Comparison of ENCODE assay signal across 27 mouse cellular contexts in the genomic region with DNA sequence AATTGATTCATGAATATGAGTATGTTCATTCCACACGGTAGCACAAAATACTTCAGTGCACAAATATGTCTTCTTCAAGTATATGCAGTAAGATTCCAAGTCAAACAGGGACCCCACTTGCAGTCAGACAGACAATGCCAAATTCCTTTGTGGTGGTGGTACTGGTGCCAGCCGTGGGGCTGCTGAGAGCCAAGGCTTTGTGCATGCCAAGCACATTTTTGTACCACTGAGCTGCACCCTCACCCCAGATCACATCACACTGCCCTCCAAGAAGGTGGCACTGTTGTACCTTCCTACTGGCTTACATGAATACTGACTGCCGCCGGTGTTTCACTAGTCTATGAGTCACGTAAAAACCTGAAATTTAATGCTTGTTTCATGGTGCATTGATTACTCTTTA. TPM values are rescaled to one million over a fixed set of nuclear protein-coding genes. Genes with fewer than 3 reads are reported as not detected.
DNase-seq lines count a peak whose midpoint lies in the region; ATAC-seq and TF ChIP-seq lines count a peak whose summit lies in the region.
"Had no signal": no experiment of that assay in that cellular context is flagged by ENCODE, and none has a peak within 500 bp of the region (broad histone marks: within the 10 kb centered on the region; RNA-seq: fewer than 3 reads in every experiment).

No protein-coding gene starts in this region.

- H3K27ac ChIP-seq in forebrain, embryonic 14.5 days (ENCODE audit: low read depth, low read length): 0 out of 2 replicates have a peak overlapping the region, but pooled peaks have one; percentile 7
- H3K27ac ChIP-seq in forebrain, embryonic 16.5 days (ENCODE audit: low read length): no peak overlapping the region
- no peak overlapping the region for H3K27ac ChIP-seq in kidney, embryonic 16.5 days (ENCODE audit: low read length)
- H3K27ac ChIP-seq in layer of hippocampus, adult 2 months: peak overlapping the region; percentile 23; the same call in 1 of the 2 replicates
- H3K27ac ChIP-seq in neural tube, embryonic 15.5 days (replicated peaks): peak overlapping the region; percentile 54
- H3K27ac ChIP-seq: embryonic facial prominence, embryonic 12.5 days; intestine, embryonic 15.5 days; liver, embryonic 12.5 days; neural tube, embryonic 12.5 days; stomach, embryonic 15.5 days had no signal

- WGBS in forebrain, embryonic 14.5 days: 88% methylated on average over 5 of the region's 5 CpGs
- WGBS in forebrain, embryonic 16.5 days: 83% methylated on average over 5 of the region's 5 CpGs
- WGBS in kidney, embryonic 16.5 days: 80% methylated on average over 5 of the region's 5 CpGs
- WGBS in neural tube, embryonic 15.5 days: 79% methylated on average over 5 of the region's 5 CpGs

- peaks cover 4% of the 10 kb centered on the region for H3K4me1 ChIP-seq in forebrain, embryonic 14.5 days (ENCODE audit: control insufficient read depth, insufficient read depth, low read length)
- peaks cover 28% of the 10 kb centered on the region for H3K4me1 ChIP-seq in forebrain, embryonic 16.5 days (replicated peaks; ENCODE audit: control insufficient read depth, insufficient read depth, low read length)
- H3K4me1 ChIP-seq in kidney, embryonic 16.5 days (ENCODE audit: insufficient read depth, low read length): peaks cover 23% of the 10 kb centered on the region; the same call in 1 of the 2 replicates
- peaks cover 37% of the 10 kb centered on the region for H3K4me1 ChIP-seq in neural tube, embryonic 15.5 days

- H3K9me3 ChIP-seq in forebrain, embryonic 14.5 days (replicated peaks; ENCODE audit: control insufficient read depth, low read length): no peaks in the 10 kb centered on the region
- H3K9me3 ChIP-seq in forebrain, embryonic 16.5 days (ENCODE audit: control insufficient read depth, low read length): no peaks in the 10 kb centered on the region
- H3K9me3 ChIP-seq in kidney, embryonic 16.5 days (ENCODE audit: low read length): no peaks in the 10 kb centered on the region
- no peaks in the 10 kb centered on the region for H3K9me3 ChIP-seq in neural tube, embryonic 15.5 days (replicated peaks)
- H3K9me3 ChIP-seq: embryonic facial prominence, embryonic 12.5 days; G1E; hindbrain, embryonic 13.5 days; intestine, embryonic 15.5 days; liver, embryonic 12.5 days; neural tube, embryonic 12.5 days; stomach, embryonic 15.5 days had no signal

- no peaks in the 10 kb centered on the region for H3K27me3 ChIP-seq in forebrain, embryonic 14.5 days (replicated peaks; ENCODE audit: control insufficient read depth, insufficient read depth, low read length)
- H3K27me3 ChIP-seq in forebrain, embryonic 16.5 days (replicated peaks; ENCODE audit: control insufficient read depth, insufficient read depth, low read length): no peaks in the 10 kb centered on the region
- H3K27me3 ChIP-seq in kidney, embryonic 16.5 days (ENCODE audit: insufficient read depth, low read length): no peaks in the 10 kb centered on the region
- H3K27me3 ChIP-seq in neural tube, embryonic 15.5 days (replicated peaks): no peaks in the 10 kb centered on the region
- H3K27me3 ChIP-seq: embryonic facial prominence, embryonic 12.5 days; hindbrain, embryonic 13.5 days; intestine, embryonic 15.5 days; liver, embryonic 12.5 days; neural tube, embryonic 12.5 days; stomach, embryonic 15.5 days had no signal

- peaks cover 98% of the 10 kb centered on the region for H3K36me3 ChIP-seq in forebrain, embryonic 14.5 days (ENCODE audit: control insufficient read depth, insufficient read depth, low read length)
- H3K36me3 ChIP-seq in forebrain, embryonic 16.5 days (ENCODE audit: control insufficient read depth, insufficient read depth): peaks cover 53% of the 10 kb centered on the region
- H3K36me3 ChIP-seq in kidney, embryonic 16.5 days (ENCODE audit: insufficient read depth, low read length): peaks cover 90% of the 10 kb centered on the region
- peaks cover 87% of the 10 kb centered on the region for H3K36me3 ChIP-seq in neural tube, embryonic 15.5 days

- H3K4me2 ChIP-seq in forebrain, embryonic 14.5 days (ENCODE audit: low read length): no peak overlapping the region
- no peak overlapping the region for H3K4me2 ChIP-seq in forebrain, embryonic 16.5 days (ENCODE audit: low read length)
- H3K4me2 ChIP-seq in kidney, embryonic 16.5 days (replicated peaks; ENCODE audit: low read depth, low read length): no peak overlapping the region
- no peak overlapping the region for H3K4me2 ChIP-seq in neural tube, embryonic 15.5 days
- H3K4me2 ChIP-seq: embryonic facial prominence, embryonic 12.5 days; hindbrain, embryonic 13.5 days; intestine, embryonic 15.5 days; liver, embryonic 12.5 days; midbrain, embryonic 11.5 days; neural tube, embryonic 12.5 days; stomach, embryonic 15.5 days had no signal

- no peak for DNase-seq in forebrain, embryonic 14.5 days (ENCODE audit: low spot score)
- peak; percentile 53 for DNase-seq in kidney, adult 11 months
- DNase-seq in layer of hippocampus, adult 2 months (ENCODE audit: low spot score in 2 of 2): no peak
- DNase-seq in layer of hippocampus, adult 9-11 months: no peak
- DNase-seq in retina, postnatal 1 day: no peak
- DNase-seq: cerebellum, adult 11-12 months; gastrocnemius, postnatal 10 days; layer of hippocampus, postnatal 36 days; left cerebral cortex, postnatal 4 days; liver, postnatal 0 days; right cerebral cortex, postnatal 14 days had no signal

- no peak for TF ChIP-seq CTCF in layer of hippocampus, adult 2 months (conservative IDR thresholded peaks at IDR 0.05)

- 0 out of 2 replicates have a peak, but pooled peaks have one; percentile 27 for ATAC-seq in forebrain, embryonic 14.5 days
- no peak for ATAC-seq in forebrain, embryonic 16.5 days
- no peak for ATAC-seq in kidney, embryonic 16.5 days (ENCODE audit: low FRiP score, low TSS enrichment)
- ATAC-seq in neural tube, embryonic 15.5 days (ENCODE audit: low FRiP score): no peak
- ATAC-seq: intestine, embryonic 15.5 days; liver, embryonic 12.5 days; liver, postnatal 0 days had no signal

- H3K9ac ChIP-seq in forebrain, embryonic 14.5 days (ENCODE audit: low read length): no peak overlapping the region
- no peak overlapping the region for H3K9ac ChIP-seq in forebrain, embryonic 16.5 days (replicated peaks; ENCODE audit: low read depth, low read length)
- no peak overlapping the region for H3K9ac ChIP-seq in kidney, embryonic 16.5 days (replicated peaks; ENCODE audit: low read length)
- H3K9ac ChIP-seq in neural tube, embryonic 15.5 days (replicated peaks): no peak overlapping the region
- H3K9ac ChIP-seq: embryonic facial prominence, embryonic 12.5 days; hindbrain, embryonic 13.5 days; intestine, embryonic 15.5 days; liver, embryonic 12.5 days; liver, postnatal 0 days; neural tube, embryonic 12.5 days; stomach, embryonic 15.5 days had no signal

- H3K4me3 ChIP-seq in forebrain, embryonic 14.5 days (ENCODE audit: low read depth, low read length): no peak overlapping the region
- no peak overlapping the region for H3K4me3 ChIP-seq in forebrain, embryonic 16.5 days (replicated peaks; ENCODE audit: low read length)
- no peak overlapping the region for H3K4me3 ChIP-seq in kidney, embryonic 16.5 days (ENCODE audit: low read length)
- no peak overlapping the region for H3K4me3 ChIP-seq in layer of hippocampus, adult 2 months
- H3K4me3 ChIP-seq in neural tube, embryonic 15.5 days (replicated peaks): no peak overlapping the region
- H3K4me3 ChIP-seq: embryonic facial prominence, embryonic 12.5 days; hindbrain, embryonic 13.5 days; intestine, embryonic 15.5 days; liver, embryonic 12.5 days; neural tube, embryonic 12.5 days; stomach, embryonic 15.5 days had no signal

RNA-seq across cellular contexts. Expression of a gene that starts 7.9 kb away (rescaled TPM):
- polyA plus RNA-seq in forebrain, embryonic 14.5 days (2014; fragmentation: Nextera tagmentation; extraction: Ambion mirVana): 35.8 and 42.6 TPM in 2 replicates
- 29.3 and 32.8 TPM in 2 replicates for polyA plus RNA-seq in forebrain, embryonic 16.5 days (2015; fragmentation: Nextera tagmentation; extraction: Ambion mirVana)
- polyA plus RNA-seq in kidney, embryonic 16.5 days (2015; fragmentation: Nextera tagmentation; extraction: Ambion mirVana): 27.6 and 28.0 TPM in 2 replicates
- 10 to 100 TPM; 18.8 to 20.8 TPM for total RNA-seq in layer of hippocampus, adult 2 months (2021)
- polyA plus RNA-seq in neural tube, embryonic 15.5 days (2015; fragmentation: Nextera tagmentation; extraction: Ambion mirVana): 33.9 and 41.5 TPM in 2 replicates

RNA-seq across cellular contexts. Expression of a gene that starts 9.7 kb away (rescaled TPM):
- 136 and 161 TPM in 2 replicates for polyA plus RNA-seq in forebrain, embryonic 14.5 days (2014; fragmentation: Nextera tagmentation; extraction: Ambion mirVana)
- 173 and 174 TPM in 2 replicates for polyA plus RNA-seq in forebrain, embryonic 16.5 days (2015; fragmentation: Nextera tagmentation; extraction: Ambion mirVana)
- polyA plus RNA-seq in kidney, embryonic 16.5 days (2015; fragmentation: Nextera tagmentation; extraction: Ambion mirVana): 158 and 159 TPM in 2 replicates
- 10 to 100 TPM; 71.5 to 73.3 TPM for total RNA-seq in layer of hippocampus, adult 2 months (2021)
- 152 and 155 TPM in 2 replicates for polyA plus RNA-seq in neural tube, embryonic 15.5 days (2015; fragmentation: Nextera tagmentation; extraction: Ambion mirVana)

RNA-seq across cellular contexts. Expression of a gene that starts 52.2 kb away (rescaled TPM):
- 0.34 and 0.53 TPM in 2 replicates for polyA plus RNA-seq in forebrain, embryonic 14.5 days (2014; fragmentation: Nextera tagmentation; extraction: Ambion mirVana)
- polyA plus RNA-seq in forebrain, embryonic 16.5 days (2015; fragmentation: Nextera tagmentation; extraction: Ambion mirVana): 0.32 and 0.67 TPM in 2 replicates
- 59.1 and 62.6 TPM in 2 replicates for polyA plus RNA-seq in kidney, embryonic 16.5 days (2015; fragmentation: Nextera tagmentation; extraction: Ambion mirVana)
- 1 to 10 TPM in 1 of 2 experiments, under 1 TPM in 1; 0.42 to 2.0 TPM for total RNA-seq in layer of hippocampus, adult 2 months (2021)
- 0.50 and 3.6 TPM in 2 replicates for polyA plus RNA-seq in neural tube, embryonic 15.5 days (2015; fragmentation: Nextera tagmentation; extraction: Ambion mirVana)
- total RNA-seq: G1E had no signal
- polyA plus RNA-seq: G1E had no signal

RNA-seq across cellular contexts. Expression of a gene that starts 56.1 kb away (rescaled TPM):
- not detected in 2 replicates for polyA plus RNA-seq in forebrain, embryonic 14.5 days (2014; fragmentation: Nextera tagmentation; extraction: Ambion mirVana)
- not detected in 2 replicates for polyA plus RNA-seq in forebrain, embryonic 16.5 days (2015; fragmentation: Nextera tagmentation; extraction: Ambion mirVana)
- 24.4 and 31.8 TPM in 2 replicates for polyA plus RNA-seq in kidney, embryonic 16.5 days (2015; fragmentation: Nextera tagmentation; extraction: Ambion mirVana)
- not detected for total RNA-seq in layer of hippocampus, adult 2 months (2021)
- not detected in 2 replicates for polyA plus RNA-seq in neural tube, embryonic 15.5 days (2015; fragmentation: Nextera tagmentation; extraction: Ambion mirVana)
- total RNA-seq: G1E; heart, postnatal 25 days; layer of hippocampus, adult 8-10 months; layer of hippocampus, postnatal 36 days; left cerebral cortex, postnatal 4 days; megakaryocyte, adult 5-6 weeks had no signal
- polyA plus RNA-seq: embryonic facial prominence, embryonic 12.5 days; G1E; hindbrain, embryonic 13.5 days; midbrain, embryonic 11.5 days; midbrain, embryonic 16.5 days; neural tube, embryonic 12.5 days; small intestine, adult 2 months had no signal

RNA-seq across cellular contexts. Expression of a gene that starts 57.1 kb away (rescaled TPM):
- polyA plus RNA-seq in forebrain, embryonic 14.5 days (2014; fragmentation: Nextera tagmentation; extraction: Ambion mirVana): 29.2 and 32.8 TPM in 2 replicates
- 22.3 and 26.0 TPM in 2 replicates for polyA plus RNA-seq in forebrain, embryonic 16.5 days (2015; fragmentation: Nextera tagmentation; extraction: Ambion mirVana)
- 139 and 151 TPM in 2 replicates for polyA plus RNA-seq in kidney, embryonic 16.5 days (2015; fragmentation: Nextera tagmentation; extraction: Ambion mirVana)
- total RNA-seq in layer of hippocampus, adult 2 months (2021): 10 to 100 TPM; 23.5 to 25.4 TPM
- 57.5 and 59.1 TPM in 2 replicates for polyA plus RNA-seq in neural tube, embryonic 15.5 days (2015; fragmentation: Nextera tagmentation; extraction: Ambion mirVana)

Comparison
In these comparisons a context has a peak if more than half of its experiments do, and no peak if none do; other contexts are left out.
1. H3K27ac ChIP-seq: peak in forebrain, embryonic 14.5 days (single experiment), layer of hippocampus, adult 2 months (single experiment) and neural tube, embryonic 15.5 days (single experiment); none in forebrain, embryonic 16.5 days (single experiment) and kidney, embryonic 16.5 days (single experiment).
2. RNA of a gene that starts 52.2 kb away (polyA plus RNA-seq): 59.1 to 62.6 TPM in kidney, embryonic 16.5 days; 0.50 to 3.6 TPM in neural tube, embryonic 15.5 days, 0.34 to 0.53 TPM in forebrain, embryonic 14.5 days and 0.32 to 0.67 TPM in forebrain, embryonic 16.5 days; every median in the first group is over 10 times any median in the second.